Mouse (Mus musculus): Measurements from ENCODE around the gene Pelo. TPM values are rescaled to one million over a fixed set of nuclear protein-coding genes. Genes with fewer than 3 reads are reported as not detected.

Gene Pelo
- polyA plus RNA-seq, 1 experiment from 2014 or later = 4.9 TPM

GRCm38 (mm10) chr13:115100381-115101177, 10.6 kb upstream of the Pelo start:
- Histone ChIP-seq H3K9ac (ENCODE audit: low read length) (peak overlapping the region; percentile 94), H3K4me1 (replicated peaks; ENCODE audit: control insufficient read depth, insufficient read depth) (peaks cover 4% of the 10 kb centered on the region; the same call in 1 of the 2 replicates), H3K9me3 (ENCODE audit: control insufficient read depth, low read length) (no peaks in the 10 kb centered on the region), H3K27ac (replicated peaks) (peak overlapping the region; percentile 92), H3K27me3 (ENCODE audit: control insufficient read depth, insufficient read depth, low read length) (no peaks in the 10 kb centered on the region), H3K4me2 (replicated peaks; ENCODE audit: low read depth) (peak overlapping the region; percentile 56), H3K36me3 (ENCODE audit: control insufficient read depth, insufficient read depth, low read length) (no peaks in the 10 kb centered on the region), H3K4me3 (ENCODE audit: low read depth, low read length) (peak overlapping the region; percentile 60)
- WGBS = 37% methylated on average over 11 of the region's 11 CpGs
- DNase-seq (ENCODE audit: low spot score) = no peak
- no peak for TF ChIP-seq CTCF (IDR thresholded peaks at IDR 0.05; ENCODE audit: low read depth)
- TF ChIP-seq EP300 (optimal IDR thresholded peaks at IDR 0.05) = no peak
- ATAC-seq (ENCODE audit: low FRiP score, low TSS enrichment) = no peak

GRCm38 (mm10) chr13:115099381-115099780, 9.4 kb upstream of the Pelo start:
- H3K9ac ChIP-seq (ENCODE audit: low read length) = no peak overlapping the region
- peak overlapping the region; percentile 56; the same call in 1 of the 2 replicates for H3K4me2 ChIP-seq (replicated peaks; ENCODE audit: low read depth)
- peaks cover 4% of the 10 kb centered on the region; the same call in 1 of the 2 replicates for H3K4me1 ChIP-seq (replicated peaks; ENCODE audit: control insufficient read depth, insufficient read depth)
- H3K27me3 ChIP-seq (ENCODE audit: control insufficient read depth, insufficient read depth, low read length) = no peaks in the 10 kb centered on the region
- WGBS = 78% methylated on average over 9 of the region's 9 CpGs
- ATAC-seq (ENCODE audit: low FRiP score, low TSS enrichment) (no peak), DNase-seq (ENCODE audit: low spot score) (no peak)
- H3K36me3 ChIP-seq (ENCODE audit: control insufficient read depth, insufficient read depth, low read length) = no peaks in the 10 kb centered on the region
- H3K4me3 ChIP-seq (ENCODE audit: low read depth, low read length) = peak overlapping the region; percentile 60
- H3K9me3 ChIP-seq (ENCODE audit: control insufficient read depth, low read length) = no peaks in the 10 kb centered on the region
- H3K27ac ChIP-seq (replicated peaks) = no peak overlapping the region
- no peak for TF ChIP-seq EP300 (optimal IDR thresholded peaks at IDR 0.05)
- no peak for TF ChIP-seq CTCF (IDR thresholded peaks at IDR 0.05; ENCODE audit: low read depth)

- WGBS = 60% methylated on average over 3 of the region's 3 CpGs
- ATAC-seq (ENCODE audit: low FRiP score, low TSS enrichment) = no peak
- Histone ChIP-seq H3K36me3 (ENCODE audit: control insufficient read depth, insufficient read depth, low read length) (no peaks in the 10 kb centered on the region), H3K4me1 (replicated peaks; ENCODE audit: control insufficient read depth, insufficient read depth) (peaks cover 4% of the 10 kb centered on the region; the same call in 1 of the 2 replicates), H3K9me3 (ENCODE audit: control insufficient read depth, low read length) (no peaks in the 10 kb centered on the region), H3K27me3 (ENCODE audit: control insufficient read depth, insufficient read depth, low read length) (no peaks in the 10 kb centered on the region), H3K4me2 (replicated peaks; ENCODE audit: low read depth) (peak overlapping the region; percentile 56), H3K4me3 (ENCODE audit: low read depth, low read length) (no peak overlapping the region), H3K9ac (ENCODE audit: low read length) (no peak overlapping the region), H3K27ac (replicated peaks) (no peak overlapping the region)
- no peak for TF ChIP-seq CTCF (IDR thresholded peaks at IDR 0.05; ENCODE audit: low read depth)
- no peak for TF ChIP-seq EP300 (optimal IDR thresholded peaks at IDR 0.05)
- DNase-seq (ENCODE audit: low spot score) = no peak
Measured at GRCm38 (mm10) chr13:115098227-115098626, 8.2 kb upstream of the Pelo start.

GRCm38 (mm10) chr13:115096965-115097364, 7.0 kb upstream of the Pelo start:
- Histone ChIP-seq H3K27ac (replicated peaks) (no peak overlapping the region), H3K4me1 (replicated peaks; ENCODE audit: control insufficient read depth, insufficient read depth) (peaks cover 4% of the 10 kb centered on the region; the same call in 1 of the 2 replicates), H3K27me3 (ENCODE audit: control insufficient read depth, insufficient read depth, low read length) (no peaks in the 10 kb centered on the region), H3K36me3 (ENCODE audit: control insufficient read depth, insufficient read depth, low read length) (no peaks in the 10 kb centered on the region), H3K9ac (ENCODE audit: low read length) (no peak overlapping the region), H3K4me2 (replicated peaks; ENCODE audit: low read depth) (peak overlapping the region; percentile 30; the same call in 1 of the 2 replicates), H3K4me3 (ENCODE audit: low read depth, low read length) (no peak overlapping the region), H3K9me3 (ENCODE audit: control insufficient read depth, low read length) (no peaks in the 10 kb centered on the region)
- DNase-seq (ENCODE audit: low spot score) (no peak), ATAC-seq (ENCODE audit: low FRiP score, low TSS enrichment) (no peak)
- TF ChIP-seq CTCF (IDR thresholded peaks at IDR 0.05; ENCODE audit: low read depth) (no peak), EP300 (optimal IDR thresholded peaks at IDR 0.05) (no peak)
- WGBS = 47% methylated on average over 5 of the region's 5 CpGs

GRCm38 (mm10) chr13:115096216-115096615, 6.2 kb upstream of the Pelo start:
- ATAC-seq (ENCODE audit: low FRiP score, low TSS enrichment) (no peak), DNase-seq (ENCODE audit: low spot score) (no peak)
- no peak overlapping the region for H3K9ac ChIP-seq (ENCODE audit: low read length)
- H3K4me1 ChIP-seq (replicated peaks; ENCODE audit: control insufficient read depth, insufficient read depth) = peaks cover 4% of the 10 kb centered on the region; the same call in 1 of the 2 replicates
- H3K27ac ChIP-seq (replicated peaks) = no peak overlapping the region
- no peak overlapping the region for H3K4me2 ChIP-seq (replicated peaks; ENCODE audit: low read depth)
- no peaks in the 10 kb centered on the region for H3K9me3 ChIP-seq (ENCODE audit: control insufficient read depth, low read length)
- H3K27me3 ChIP-seq (ENCODE audit: control insufficient read depth, insufficient read depth, low read length) = no peaks in the 10 kb centered on the region
- TF ChIP-seq EP300 (optimal IDR thresholded peaks at IDR 0.05) (no peak), CTCF (IDR thresholded peaks at IDR 0.05; ENCODE audit: low read depth) (no peak)
- no peaks in the 10 kb centered on the region for H3K36me3 ChIP-seq (ENCODE audit: control insufficient read depth, insufficient read depth, low read length)
- 21% methylated on average over 2 of the region's 2 CpGs for WGBS
- no peak overlapping the region for H3K4me3 ChIP-seq (ENCODE audit: low read depth, low read length)

GRCm38 (mm10) chr13:115095392-115095791, 5.4 kb upstream of the Pelo start:
- H3K4me1 ChIP-seq (replicated peaks; ENCODE audit: control insufficient read depth, insufficient read depth) = peaks cover 4% of the 10 kb centered on the region; the same call in 1 of the 2 replicates
- H3K9ac ChIP-seq (ENCODE audit: low read length) = no peak overlapping the region
- ATAC-seq (ENCODE audit: low FRiP score, low TSS enrichment) (peak; percentile 60; the same call in 1 of the 2 replicates), DNase-seq (ENCODE audit: low spot score) (no peak)
- no peak overlapping the region for H3K4me3 ChIP-seq (ENCODE audit: low read depth, low read length)
- no peaks in the 10 kb centered on the region for H3K27me3 ChIP-seq (ENCODE audit: control insufficient read depth, insufficient read depth, low read length)
- no peaks in the 10 kb centered on the region for H3K9me3 ChIP-seq (ENCODE audit: control insufficient read depth, low read length)
- H3K27ac ChIP-seq (replicated peaks) = no peak overlapping the region
- 48% methylated on average over 2 of the region's 2 CpGs for WGBS
- H3K4me2 ChIP-seq (replicated peaks; ENCODE audit: low read depth) = no peak overlapping the region
- no peak for TF ChIP-seq EP300 (optimal IDR thresholded peaks at IDR 0.05)
- TF ChIP-seq CTCF (IDR thresholded peaks at IDR 0.05; ENCODE audit: low read depth) = peak; percentile 47
- H3K36me3 ChIP-seq (ENCODE audit: control insufficient read depth, insufficient read depth, low read length) = no peaks in the 10 kb centered on the region

Measured in stomach, postnatal 0 days (tissue).